ENCODE assay signal across 28 mouse cellular contexts in genomic region chr14:54961487-54961886, GRCm38 (mm10). TPM values are rescaled to one million over a fixed set of nuclear protein-coding genes. Genes with fewer than 3 reads are reported as not detected.
"Had no signal": no experiment of that assay in that cellular context is flagged by ENCODE, and none has a peak within 500 bp of the region (broad histone marks: within the 10 kb centered on the region; RNA-seq: fewer than 3 reads in every experiment).

No protein-coding gene starts in this region.

- H3K4me1 ChIP-seq: liver, embryonic 13.5 days had no signal

- H3K4me3 ChIP-seq: left cerebral cortex, adult 2 months; liver, embryonic 13.5 days had no signal

- H3K9me3 ChIP-seq: liver, embryonic 13.5 days had no signal

- DNase-seq: kidney, postnatal 10 days; kidney, postnatal 36 days; liver, embryonic 13.5 days; lung, adult 2 months; lung, postnatal 14 days; lung, postnatal 4 days; midbrain, embryonic 14.5 days had no signal

- H3K9ac ChIP-seq: liver, embryonic 13.5 days had no signal

- H3K27me3 ChIP-seq: liver, embryonic 13.5 days had no signal

- H3K27ac ChIP-seq: left cerebral cortex, adult 2 months; liver, embryonic 13.5 days had no signal

- H3K4me2 ChIP-seq: liver, embryonic 13.5 days; midbrain, embryonic 11.5 days had no signal

- H3K36me3 ChIP-seq: liver, embryonic 13.5 days had no signal

RNA-seq across cellular contexts. Expression of gene Myh6, which starts 5.2 kb away (rescaled TPM):
- total RNA-seq: liver, adult 2 months; megakaryocyte progenitor cell, adult 5-6 weeks; megakaryocyte-erythroid progenitor cell, adult 5-6 weeks had no signal
- polyA plus RNA-seq: small intestine, adult 2 months had no signal

RNA-seq across cellular contexts. Expression of gene Gm17428, which starts 15.2 kb away (rescaled TPM):
- total RNA-seq: layer of hippocampus, adult 8-10 months; layer of hippocampus, postnatal 10 days; layer of hippocampus, postnatal 36 days; left cerebral cortex, adult 2 months; left cerebral cortex, postnatal 10 days; left cerebral cortex, postnatal 36 days; liver, adult 2 months; megakaryocyte progenitor cell, adult 5-6 weeks; megakaryocyte-erythroid progenitor cell, adult 5-6 weeks; midbrain, postnatal 0 days had no signal
- polyA plus RNA-seq: limb, embryonic 11.5 days; limb, embryonic 14.5 days; liver, adult 2 months; liver, embryonic 13.5 days; liver, embryonic 16.5 days; lung, adult 2 months; lung, embryonic 16.5 days; midbrain, embryonic 11.5 days; midbrain, embryonic 14.5 days; midbrain, postnatal 0 days; neural tube, embryonic 11.5 days; neural tube, embryonic 14.5 days; small intestine, adult 2 months; spleen, adult 2 months; stomach, embryonic 16.5 days; thymus, adult 2 months had no signal

RNA-seq across cellular contexts. Expression of gene Cmtm5, which starts 25.4 kb away (rescaled TPM):
- total RNA-seq: liver, adult 2 months; megakaryocyte progenitor cell, adult 5-6 weeks; megakaryocyte-erythroid progenitor cell, adult 5-6 weeks had no signal
- polyA plus RNA-seq: liver, adult 2 months had no signal

RNA-seq across cellular contexts. Expression of gene Il25, which starts 29.0 kb away (rescaled TPM):
- total RNA-seq: layer of hippocampus, postnatal 10 days; layer of hippocampus, postnatal 36 days; left cerebral cortex, adult 2 months; left cerebral cortex, postnatal 10 days; left cerebral cortex, postnatal 36 days; liver, adult 2 months; megakaryocyte progenitor cell, adult 5-6 weeks; megakaryocyte-erythroid progenitor cell, adult 5-6 weeks; midbrain, postnatal 0 days had no signal
- polyA plus RNA-seq: limb, embryonic 11.5 days; liver, adult 2 months; liver, embryonic 13.5 days; liver, embryonic 16.5 days; lung, adult 2 months; lung, embryonic 16.5 days; midbrain, embryonic 11.5 days; midbrain, embryonic 14.5 days; neural tube, embryonic 11.5 days; spleen, adult 2 months; stomach, embryonic 16.5 days had no signal

RNA-seq across cellular contexts. Expression of gene Myh7, which starts 32.9 kb away (rescaled TPM):
- total RNA-seq: megakaryocyte progenitor cell, adult 5-6 weeks; megakaryocyte-erythroid progenitor cell, adult 5-6 weeks had no signal
- polyA plus RNA-seq: liver, adult 2 months; spleen, adult 2 months had no signal
